In genomic region chr12:51844771-51845256, GRCm38 (mm10) we compare ENCODE assay signal across 8 mouse cellular contexts. TPM values are rescaled to one million over a fixed set of nuclear protein-coding genes. Genes with fewer than 3 reads are reported as not detected.
DNase-seq lines count a peak whose midpoint lies in the region; ATAC-seq lines count a peak whose summit lies in the region.

No protein-coding gene starts in this region.

- peak; percentile 97 for DNase-seq in R1 (ENCODE audit: low read depth, low spot score)
- DNase-seq in cerebellum, postnatal 36 days = peak; percentile 94 to 99
- peak; percentile 90 to 92 for DNase-seq in frontal cortex, postnatal 36 days (ENCODE audit: low spot score in 2 of 2)
- DNase-seq in left cerebral cortex, adult 11 months (ENCODE audit: low spot score) = peak; percentile 86
- DNase-seq in lung, postnatal 4 days = peak; percentile 94 to 95
- DNase-seq in retina, postnatal 7 days (ENCODE audit: low read depth, low spot score) = peak; percentile 66
- peak; percentile 81 for DNase-seq in urinary bladder, adult 2 months (ENCODE audit: low spot score)

- no peaks in the 10 kb centered on the region for H3K27me3 ChIP-seq in hindbrain, embryonic 15.5 days

- H3K9me3 ChIP-seq in hindbrain, embryonic 15.5 days = no peaks in the 10 kb centered on the region

- ATAC-seq in hindbrain, embryonic 15.5 days (ENCODE audit: low FRiP score, low read depth) = peak; percentile 98

- peak overlapping the region; percentile 88 for H3K4me2 ChIP-seq in hindbrain, embryonic 15.5 days

- H3K9ac ChIP-seq in hindbrain, embryonic 15.5 days = peak overlapping the region; percentile 63

- 0% methylated on average over 17 of the region's 17 CpGs for WGBS in hindbrain, embryonic 15.5 days

- peak overlapping the region; percentile 84 for H3K27ac ChIP-seq in hindbrain, embryonic 15.5 days (replicated peaks)

- peak overlapping the region; percentile 71 for H3K4me3 ChIP-seq in hindbrain, embryonic 15.5 days

- peaks cover 11% of the 10 kb centered on the region for H3K4me1 ChIP-seq in hindbrain, embryonic 15.5 days (replicated peaks)

- H3K36me3 ChIP-seq in hindbrain, embryonic 15.5 days = no peaks in the 10 kb centered on the region

RNA-seq across cellular contexts. Expression of gene Hectd1, which starts 15.5 kb away (rescaled TPM):
- 35.3 and 37.0 TPM in 2 replicates for polyA plus RNA-seq in hindbrain, embryonic 15.5 days (2015; fragmentation: Nextera tagmentation; extraction: Ambion mirVana)
- 42.6 and 46.7 TPM in 2 replicates for polyA plus RNA-seq in urinary bladder, adult 2 months (2012; rRNA removed)

Comparison
In these comparisons a context has a peak if more than half of its experiments do, and no peak if none do; other contexts are left out.
1. Peak in every context shown above with its lines: DNase-seq, ATAC-seq, H3K4me3 ChIP-seq and H3K27ac ChIP-seq.